8 mouse cellular contexts compared by ENCODE assay signal in the genomic region with DNA sequence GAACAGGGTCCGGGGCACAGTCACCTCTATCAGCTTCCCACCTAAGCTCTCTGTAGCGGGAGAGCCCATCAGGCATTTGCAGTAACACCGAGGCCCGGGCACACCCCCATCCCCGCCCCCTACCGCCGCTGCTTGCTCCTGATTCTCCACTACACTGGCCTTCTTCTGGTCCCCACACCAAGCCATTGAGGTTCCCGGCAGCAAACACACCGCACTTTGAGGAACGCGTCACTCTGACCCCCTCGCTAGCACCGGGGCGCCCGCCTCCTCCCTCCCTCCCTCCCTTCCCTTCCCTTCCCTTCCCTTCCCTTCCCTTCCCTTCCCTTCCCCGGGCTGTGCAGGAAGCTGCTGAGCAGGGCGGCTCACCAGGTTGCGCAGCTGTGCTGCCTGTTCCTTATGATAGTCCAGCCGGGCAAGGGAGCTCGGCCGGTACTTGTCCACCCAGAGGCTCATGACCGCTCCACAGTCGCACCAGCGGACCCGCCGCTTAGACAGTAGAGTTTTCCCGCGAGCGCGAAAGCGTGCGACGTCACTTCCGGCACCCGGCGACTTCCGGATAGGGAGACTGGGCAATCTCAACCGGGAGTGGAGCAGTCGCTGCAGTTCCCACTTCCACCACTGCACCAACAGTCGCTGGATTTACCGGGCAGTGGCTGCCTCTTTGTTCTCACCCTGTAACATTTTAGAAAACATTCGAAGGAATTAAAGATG. TPM values are rescaled to one million over a fixed set of nuclear protein-coding genes. Genes with fewer than 3 reads are reported as not detected.
DNase-seq lines count a peak whose midpoint lies in the region; ATAC-seq and TF ChIP-seq lines count a peak whose summit lies in the region.

A gene (minus strand): TSS at position 543 of the 711 bp plus-strand sequence.

- under 1% methylated on average over 40 of the region's 42 CpGs for WGBS in forebrain, embryonic 16.5 days
- under 1% methylated on average over 42 of the region's 42 CpGs for WGBS in lung, embryonic 14.5 days
- under 1% methylated on average over 42 of the region's 42 CpGs for WGBS in olfactory bulb, adult 2 months
- WGBS in thymus, adult 2 months: under 1% methylated on average over 42 of the region's 42 CpGs

- H3K27ac ChIP-seq in forebrain, embryonic 16.5 days (ENCODE audit: low read length): peak within 1 kb of the TSS; percentile 61
- peak within 1 kb of the TSS; percentile 54 for H3K27ac ChIP-seq in layer of hippocampus, adult 2 months
- H3K27ac ChIP-seq in lung, embryonic 14.5 days (ENCODE audit: low read depth): peak within 1 kb of the TSS; percentile 86
- no peak within 1 kb of the TSS for H3K27ac ChIP-seq in olfactory bulb, adult 2 months (ENCODE audit: insufficient read depth, low read depth, low read length)
- no peak within 1 kb of the TSS for H3K27ac ChIP-seq in thymus, adult 2 months (ENCODE audit: control insufficient read depth, insufficient read depth, low read length)

- peak; percentile 81 for DNase-seq in G1E (ENCODE audit: low spot score)
- DNase-seq in cerebellum, adult 18-20 months: peak; percentile 95 to 96
- peak; percentile 94 to 97 for DNase-seq in heart, postnatal 36 days
- peak; percentile 91 to 96 for DNase-seq in layer of hippocampus, adult 2 months (ENCODE audit: low spot score in 2 of 2)
- peak; percentile 99 for DNase-seq in lung, embryonic 14.5 days
- peak; percentile 94 for DNase-seq in thymus, adult 2 months

- H3K9ac ChIP-seq in forebrain, embryonic 16.5 days (replicated peaks; ENCODE audit: low read depth, low read length): peak within 1 kb of the TSS; percentile 60
- H3K9ac ChIP-seq in lung, embryonic 14.5 days: peak within 1 kb of the TSS; percentile 74

- ATAC-seq in G1E (ENCODE audit: extremely low read depth, insufficient number of reproducible peaks, low FRiP score, poor library complexity, severe bottlenecking): peak; percentile 97
- ATAC-seq in forebrain, embryonic 16.5 days: peak; percentile 99
- ATAC-seq in lung, embryonic 14.5 days (ENCODE audit: insufficient read depth): peak; percentile 99

- intact Hi-C loops in heart, postnatal 36 days (cut with DNase I): no loop called here

- no peaks in the 10 kb centered on the region for H3K9me3 ChIP-seq in G1E (replicated peaks)
- H3K9me3 ChIP-seq in forebrain, embryonic 16.5 days (ENCODE audit: control insufficient read depth, low read length): no peaks in the 10 kb centered on the region
- H3K9me3 ChIP-seq in lung, embryonic 14.5 days (ENCODE audit: low read depth, low read length): no peaks in the 10 kb centered on the region

- peak within 1 kb of the TSS; percentile 53 for H3K4me2 ChIP-seq in forebrain, embryonic 16.5 days (ENCODE audit: low read length)
- peak within 1 kb of the TSS; percentile 66 for H3K4me2 ChIP-seq in lung, embryonic 14.5 days

- H3K36me3 ChIP-seq in G1E (replicated peaks): peaks cover 36% of the 10 kb centered on the region
- H3K36me3 ChIP-seq in forebrain, embryonic 16.5 days (ENCODE audit: control insufficient read depth, insufficient read depth): peaks cover 22% of the 10 kb centered on the region
- H3K36me3 ChIP-seq in lung, embryonic 14.5 days (ENCODE audit: insufficient read depth): peaks cover 37% of the 10 kb centered on the region
- H3K36me3 ChIP-seq in thymus, adult 2 months (ENCODE audit: control insufficient read depth, insufficient read depth, low read length): peaks cover 17% of the 10 kb centered on the region

- peak within 1 kb of the TSS; percentile 85 for H3K4me3 ChIP-seq in G1E (ENCODE audit: low read depth, low read length)
- H3K4me3 ChIP-seq in forebrain, embryonic 16.5 days (replicated peaks; ENCODE audit: low read length): peak within 1 kb of the TSS; percentile 65
- H3K4me3 ChIP-seq in layer of hippocampus, adult 2 months: peak within 1 kb of the TSS; percentile 73
- H3K4me3 ChIP-seq in lung, embryonic 14.5 days (ENCODE audit: low read depth, low read length): peak within 1 kb of the TSS; percentile 72
- H3K4me3 ChIP-seq in olfactory bulb, adult 2 months (ENCODE audit: insufficient read depth, low read depth, low read length): peak within 1 kb of the TSS; percentile 50
- peak within 1 kb of the TSS; percentile 99 for H3K4me3 ChIP-seq in thymus, adult 2 months (ENCODE audit: control insufficient read depth, insufficient read depth, low read length)

- TF ChIP-seq CTCF in G1E (IDR thresholded peaks at IDR 0.05; ENCODE audit: low read depth, low read length): peak; percentile 49
- peak; percentile 93 for TF ChIP-seq CTCF in layer of hippocampus, adult 2 months (conservative IDR thresholded peaks at IDR 0.05)
- TF ChIP-seq CTCF in lung, embryonic 14.5 days (IDR thresholded peaks at IDR 0.05; ENCODE audit: low read depth): peak; percentile 85
- TF ChIP-seq CTCF in olfactory bulb, adult 2 months (IDR thresholded peaks at IDR 0.05; ENCODE audit: insufficient read depth, low read depth, low read length): peak; percentile 74
- peak; percentile 73 for TF ChIP-seq CTCF in thymus, adult 2 months (IDR thresholded peaks at IDR 0.05; ENCODE audit: borderline replicate concordance, control insufficient read depth, extremely low read depth, insufficient read depth, low read length, poor library complexity)

- no peak for TF ChIP-seq POLR2A in olfactory bulb, adult 2 months (IDR thresholded peaks at IDR 0.05; ENCODE audit: insufficient read depth, low read depth, low read length)
- 0 out of 2 replicates have a peak, but pooled peaks have one; percentile 52 for TF ChIP-seq POLR2A in thymus, adult 2 months (IDR thresholded peaks at IDR 0.05; ENCODE audit: control insufficient read depth, extremely low read depth, insufficient read depth, low read length, poor library complexity)

- H3K27me3 ChIP-seq in G1E (ENCODE audit: insufficient read depth, low read length): no peaks in the 10 kb centered on the region
- no peaks in the 10 kb centered on the region for H3K27me3 ChIP-seq in forebrain, embryonic 16.5 days (replicated peaks; ENCODE audit: control insufficient read depth, insufficient read depth, low read length)
- H3K27me3 ChIP-seq in lung, embryonic 14.5 days (ENCODE audit: insufficient read depth, low read length): no peaks in the 10 kb centered on the region
- H3K27me3 ChIP-seq in thymus, adult 2 months (ENCODE audit: control insufficient read depth, insufficient read depth, low read length): no peaks in the 10 kb centered on the region

- peaks cover 28% of the 10 kb centered on the region for H3K4me1 ChIP-seq in G1E (ENCODE audit: insufficient read depth, low read depth, low read length)
- H3K4me1 ChIP-seq in forebrain, embryonic 16.5 days (replicated peaks; ENCODE audit: control insufficient read depth, insufficient read depth, low read length): peaks cover 9% of the 10 kb centered on the region
- peaks cover 5% of the 10 kb centered on the region; the same call in 1 of the 2 replicates for H3K4me1 ChIP-seq in lung, embryonic 14.5 days (ENCODE audit: insufficient read depth)
- no peaks in the 10 kb centered on the region for H3K4me1 ChIP-seq in olfactory bulb, adult 2 months (ENCODE audit: control insufficient read depth, insufficient read depth, low read length)
- H3K4me1 ChIP-seq in thymus, adult 2 months (replicated peaks; ENCODE audit: control insufficient read depth, insufficient read depth, low read length): 0 out of 2 replicates have a peak, but pooled peaks cover 2% of the 10 kb centered on the region

RNA-seq across cellular contexts. Expression of the gene that starts here (rescaled TPM):
- 38.3 and 65.0 TPM in 2 replicates for total RNA-seq in G1E (2014; fragmentation: Nextera tagmentation)
- total RNA-seq in G1E (2017): 97.0 and 97.9 TPM in 2 replicates
- polyA plus RNA-seq in G1E (2012): 20.6 and 28.3 TPM in 2 replicates
- 86.7 and 87.1 TPM in 2 replicates for polyA plus RNA-seq in forebrain, embryonic 16.5 days (2015; fragmentation: Nextera tagmentation; extraction: Ambion mirVana)
- 1 to 10 TPM; 3.1 to 3.8 TPM for total RNA-seq in heart, postnatal 36 days (2021)
- 10 to 100 TPM in 1 of 2 experiments, 1 to 10 TPM in 1; 8.2 to 10.5 TPM for total RNA-seq in layer of hippocampus, adult 2 months (2021)
- 114 and 125 TPM in 2 replicates for polyA plus RNA-seq in lung, embryonic 14.5 days (2014; fragmentation: Nextera tagmentation; extraction: Ambion mirVana)
- polyA plus RNA-seq in olfactory bulb, adult 2 months (2012; ENCODE audit: insufficient read depth, insufficient read length, low replicate concordance, missing spikeins): not detected in 2 replicates
- polyA plus RNA-seq in thymus, adult 2 months (2012; rRNA removed): 23.7 and 28.4 TPM in 2 replicates

Comparison
In these comparisons a context has a peak if more than half of its experiments do, and no peak if none do; other contexts are left out.
1. H3K27ac ChIP-seq: peak in forebrain, embryonic 16.5 days (single experiment), layer of hippocampus, adult 2 months (single experiment) and lung, embryonic 14.5 days (single experiment); none in olfactory bulb, adult 2 months (single experiment) and thymus, adult 2 months (single experiment).
2. Peak in every context shown above with its lines, with median percentiles within 50 percentile points of each other: ATAC-seq, DNase-seq, H3K4me3 ChIP-seq and CTCF ChIP-seq.